ENCODE assay signal across 17 mouse cellular contexts in genomic region chr5:117874236-117874635, GRCm38 (mm10).
DNase-seq lines count a peak whose midpoint lies in the region; ATAC-seq and TF ChIP-seq lines count a peak whose summit lies in the region.
"Had no signal": no experiment of that assay in that cellular context is flagged by ENCODE, and none has a peak within 500 bp of the region (broad histone marks: within the 10 kb centered on the region; RNA-seq: fewer than 3 reads in every experiment).

No protein-coding gene starts in this region.

- no peaks in the 10 kb centered on the region; the same call in 1 of the 2 replicates for H3K4me1 ChIP-seq in hindbrain, postnatal 0 days (ENCODE audit: insufficient read depth, low read length)
- H3K4me1 ChIP-seq in hindbrain, embryonic 11.5 days (replicated peaks; ENCODE audit: control insufficient read depth, insufficient read depth, low read length) = no peaks in the 10 kb centered on the region
- H3K4me1 ChIP-seq in forebrain, embryonic 15.5 days = peaks cover 8% of the 10 kb centered on the region
- H3K4me1 ChIP-seq: embryonic facial prominence, embryonic 12.5 days; heart, embryonic 15.5 days had no signal

- H3K4me2 ChIP-seq in hindbrain, postnatal 0 days (ENCODE audit: low read depth, low read length) = no peak overlapping the region
- no peak overlapping the region for H3K4me2 ChIP-seq in hindbrain, embryonic 11.5 days (replicated peaks; ENCODE audit: low read depth, low read length)
- no peak overlapping the region for H3K4me2 ChIP-seq in forebrain, embryonic 15.5 days (replicated peaks)
- H3K4me2 ChIP-seq: embryonic facial prominence, embryonic 12.5 days; heart, embryonic 11.5 days; heart, embryonic 15.5 days had no signal

- H3K9me3 ChIP-seq in hindbrain, postnatal 0 days (ENCODE audit: low read length) = no peaks in the 10 kb centered on the region
- no peaks in the 10 kb centered on the region for H3K9me3 ChIP-seq in hindbrain, embryonic 11.5 days (ENCODE audit: control insufficient read depth, low read length)
- no peaks in the 10 kb centered on the region for H3K9me3 ChIP-seq in forebrain, embryonic 15.5 days
- H3K9me3 ChIP-seq: heart, embryonic 15.5 days had no signal

- TF ChIP-seq CTCF in hindbrain, postnatal 0 days (IDR thresholded peaks at IDR 0.05; ENCODE audit: low read depth) = no peak
- no peak for TF ChIP-seq CTCF in brain, embryonic 14.5 days (IDR thresholded peaks at IDR 0.05; ENCODE audit: borderline replicate concordance, extremely low read depth, insufficient read depth, insufficient read length)

- 71% methylated on average over 7 of the region's 7 CpGs for WGBS in hindbrain, postnatal 0 days
- 80% methylated on average over 7 of the region's 7 CpGs for WGBS in hindbrain, embryonic 11.5 days
- WGBS in forebrain, embryonic 15.5 days = 71% methylated on average over 7 of the region's 7 CpGs

- intact Hi-C loops in heart, postnatal 25 days (cut with DNase I) = no loop called here

- no peaks in the 10 kb centered on the region for H3K27me3 ChIP-seq in hindbrain, postnatal 0 days (ENCODE audit: insufficient read depth, low read length)
- H3K27me3 ChIP-seq in hindbrain, embryonic 11.5 days (ENCODE audit: control insufficient read depth, insufficient read depth, low read length) = no peaks in the 10 kb centered on the region
- H3K27me3 ChIP-seq in forebrain, embryonic 15.5 days = no peaks in the 10 kb centered on the region
- H3K27me3 ChIP-seq: embryonic facial prominence, embryonic 12.5 days; heart, embryonic 15.5 days had no signal

- no peak for DNase-seq in hindbrain, postnatal 0 days (ENCODE audit: low spot score)
- DNase-seq in hindbrain, embryonic 11.5 days (ENCODE audit: low spot score) = no peak
- peak; percentile 61 to 85 for DNase-seq in adrenal gland, adult (ENCODE audit: inconsistent age in 2 of 2, low spot score in 1 of 2)
- DNase-seq in adrenal gland, postnatal 10 days = peak; percentile 33
- DNase-seq in brain, embryonic 14.5 days (ENCODE audit: low read depth) = peak; percentile 26
- no peak for DNase-seq in urinary bladder, postnatal 14 days (ENCODE audit: low spot score)
- no peak for DNase-seq in heart, postnatal 25 days (ENCODE audit: low spot score)
- DNase-seq: forebrain, postnatal 0 days; heart, adult 2 months; heart, postnatal 14 days; kidney, adult 8-10 months had no signal

- no peaks in the 10 kb centered on the region for H3K36me3 ChIP-seq in hindbrain, postnatal 0 days (ENCODE audit: insufficient read depth, low read length)
- no peaks in the 10 kb centered on the region for H3K36me3 ChIP-seq in hindbrain, embryonic 11.5 days (ENCODE audit: control insufficient read depth, insufficient read depth, low read length)
- H3K36me3 ChIP-seq in forebrain, embryonic 15.5 days = no peaks in the 10 kb centered on the region
- H3K36me3 ChIP-seq: embryonic facial prominence, embryonic 12.5 days; heart, embryonic 15.5 days; hindbrain, embryonic 10.5 days had no signal

- H3K4me3 ChIP-seq in hindbrain, postnatal 0 days (ENCODE audit: low read length) = no peak overlapping the region
- no peak overlapping the region for H3K4me3 ChIP-seq in hindbrain, embryonic 11.5 days (ENCODE audit: low read depth, low read length)
- no peak overlapping the region for H3K4me3 ChIP-seq in forebrain, embryonic 15.5 days
- H3K4me3 ChIP-seq: embryonic facial prominence, embryonic 12.5 days; heart, adult 2 months; heart, embryonic 15.5 days; hindbrain, embryonic 10.5 days had no signal

- no peak for TF ChIP-seq POLR2A in brain, embryonic 14.5 days (IDR thresholded peaks at IDR 0.05; ENCODE audit: borderline replicate concordance, extremely low read depth, insufficient read depth, insufficient read length, poor library complexity, severe bottlenecking)

- H3K9ac ChIP-seq in hindbrain, postnatal 0 days (replicated peaks; ENCODE audit: low read length) = no peak overlapping the region
- no peak overlapping the region for H3K9ac ChIP-seq in hindbrain, embryonic 11.5 days (ENCODE audit: low read depth, low read length)
- H3K9ac ChIP-seq in forebrain, embryonic 15.5 days (replicated peaks) = no peak overlapping the region
- H3K9ac ChIP-seq: embryonic facial prominence, embryonic 12.5 days; forebrain, postnatal 0 days; heart, embryonic 15.5 days had no signal

- ATAC-seq in hindbrain, postnatal 0 days = no peak
- ATAC-seq in hindbrain, embryonic 11.5 days (ENCODE audit: low FRiP score) = no peak
- ATAC-seq in forebrain, embryonic 15.5 days (replicated peaks) = no peak
- ATAC-seq: forebrain, postnatal 0 days; intestine, postnatal 0 days had no signal

- H3K27ac ChIP-seq in hindbrain, postnatal 0 days = 0 out of 2 replicates have a peak overlapping the region, but pooled peaks have one; percentile 13
- H3K27ac ChIP-seq in hindbrain, embryonic 11.5 days (ENCODE audit: low read depth, low read length) = no peak overlapping the region
- no peak overlapping the region for H3K27ac ChIP-seq in forebrain, embryonic 15.5 days (replicated peaks)
- H3K27ac ChIP-seq: embryonic facial prominence, embryonic 12.5 days; heart, adult 2 months; heart, embryonic 15.5 days; hindbrain, embryonic 10.5 days had no signal

Comparison
In these comparisons a context has a peak if more than half of its experiments do, and no peak if none do; other contexts are left out.
1. DNase-seq: peak in adrenal gland, adult (2 of 2), adrenal gland, postnatal 10 days (single experiment) and brain, embryonic 14.5 days (single experiment); none in hindbrain, postnatal 0 days (single experiment), hindbrain, embryonic 11.5 days (single experiment), urinary bladder, postnatal 14 days (single experiment) and heart, postnatal 25 days (single experiment).